Mouse (Mus musculus): ENCODE measurements around the gene Cd7. TPM values are rescaled to one million over a fixed set of nuclear protein-coding genes. Genes with fewer than 3 reads are reported as not detected.

Cd7 gene
- 0.34 and 0.43 TPM in 2 replicates for polyA plus RNA-seq (2012; rRNA removed)

DNA sequence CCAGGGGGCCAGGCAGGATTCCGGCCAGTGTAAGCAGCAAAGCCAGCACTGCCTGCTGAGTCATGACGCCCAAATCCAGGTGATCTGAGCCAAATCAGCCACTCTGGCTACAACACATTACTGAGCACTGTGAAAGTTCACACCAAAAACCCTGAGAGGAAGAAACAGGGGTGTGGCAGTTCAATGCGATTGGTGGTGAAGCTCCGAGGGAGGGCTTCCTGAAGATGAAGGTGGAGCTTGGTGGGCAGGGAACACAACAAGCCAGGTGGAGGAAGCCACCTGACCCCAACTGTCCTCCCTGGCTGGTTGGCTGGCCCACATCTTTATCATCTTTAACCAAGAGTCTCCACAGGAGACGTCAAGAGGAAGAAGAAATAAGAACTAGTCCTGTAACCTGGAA is at the start of gene Cd7:
TSS of gene Cd7 (minus strand) at position 117 of the 400 bp plus-strand sequence.

GRCm38 (mm10) chr11:121081120-121081519 is 41.9 kb upstream of the Cd7 start, which contains the start of gene Sectm1a:
Sectm1a (minus strand) TSS chr11:121081220.

DNA sequence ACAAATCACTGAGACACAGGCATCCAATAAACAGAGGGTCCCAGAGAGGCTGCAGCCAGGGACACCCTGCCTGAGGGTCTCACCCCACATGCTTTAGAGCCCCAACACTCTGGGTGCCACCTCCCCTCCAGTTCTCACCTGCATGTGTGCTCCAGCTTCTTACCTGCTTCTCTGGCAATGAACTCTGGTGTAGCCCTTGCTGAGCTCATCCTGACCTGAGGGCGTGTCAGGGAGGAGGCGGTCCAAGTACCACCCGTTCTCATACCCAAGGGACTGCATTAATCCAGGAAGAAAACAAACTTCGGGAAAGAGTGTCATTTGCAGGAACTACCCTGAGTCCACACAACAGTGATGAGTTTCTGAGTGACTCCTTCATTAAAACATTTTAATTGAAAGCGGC is 24.2 kb upstream of the Cd7 start, which contains the start of gene Sectm1b:
TSS of gene Sectm1b (minus strand) at position 191 of the 400 bp plus-strand sequence.

GRCm38 (mm10) chr11:120990951-120991526 is 48.2 kb downstream of the Cd7 start, which contains the start of gene Csnk1d:
Csnk1d (minus strand) TSS chr11:120991330.

Other genes starting within 250 kb of the Cd7 start
- 30.8 and 33.4 TPM in 2 replicates for gene Dus1l, start 243.0 kb downstream of the Cd7 start, polyA plus RNA-seq (2012; rRNA removed)
- gene Fasn, start 214.9 kb downstream of the Cd7 start, polyA plus RNA-seq (2012; rRNA removed) = 44.8 and 46.6 TPM in 2 replicates
- 1.4 and 1.7 TPM in 2 replicates for gene Ccdc57, start 106.5 kb downstream of the Cd7 start, polyA plus RNA-seq (2012; rRNA removed)
- 19.7 and 22.6 TPM in 2 replicates for gene Slc16a3, start 90.9 kb downstream of the Cd7 start, polyA plus RNA-seq (2012; rRNA removed)
- gene Csnk1d, start 48.1 kb downstream of the Cd7 start, polyA plus RNA-seq (2012; rRNA removed) = 25.7 and 28.4 TPM in 2 replicates
- 0.06 and 0.07 TPM in 2 replicates for gene Sectm1b, start 24.2 kb upstream of the Cd7 start, polyA plus RNA-seq (2012; rRNA removed)
- gene Sectm1a, start 41.8 kb upstream of the Cd7 start, polyA plus RNA-seq (2012; rRNA removed) = 0.87 and 1.2 TPM in 2 replicates
- gene Tex19.2, start 79.3 kb upstream of the Cd7 start, polyA plus RNA-seq (2012; rRNA removed) = 0.06 and 0.09 TPM in 2 replicates
- gene Tex19.1, start 106.7 kb upstream of the Cd7 start, polyA plus RNA-seq (2012; rRNA removed) = 0.06 and 0.18 TPM in 2 replicates
- 0.01 and 0.03 TPM in 2 replicates for gene Uts2r, start 120.9 kb upstream of the Cd7 start, polyA plus RNA-seq (2012; rRNA removed)
- 6.9 and 8.6 TPM in 2 replicates for gene Hexdc, start 165.0 kb upstream of the Cd7 start, polyA plus RNA-seq (2012; rRNA removed)
- gene Ogfod3, start 165.3 kb upstream of the Cd7 start, polyA plus RNA-seq (2012; rRNA removed) = 5.6 and 5.9 TPM in 2 replicates
- 14.7 and 18.6 TPM in 2 replicates for gene Cybc1, start 189.9 kb upstream of the Cd7 start, polyA plus RNA-seq (2012; rRNA removed)
- gene Narf, start 197.8 kb upstream of the Cd7 start, polyA plus RNA-seq (2012; rRNA removed) = 40.0 and 45.3 TPM in 2 replicates
- 8.5 and 9.7 TPM in 2 replicates for gene Foxk2, start 220.6 kb upstream of the Cd7 start, polyA plus RNA-seq (2012; rRNA removed)